Mouse (Mus musculus) hindbrain, embryonic 11.5 days (tissue): ENCODE measurements at regions not wholly inside any gene's neighbourhood (a gene's known extent, or its start where the extent isn't known, plus 50 kb on each side); places are given as distances from the start of the nearest gene placed in this dataset.
"Not testable (repeated sequence)": the region's sequence is repeated elsewhere in the genome, so short reads cannot be mapped to it uniquely, and the experiment has no call there.

Experiments used
- ATAC-seq: fragments of 200-750 bp; cut with Nextera tagmentation; 2 replicates; pipeline ENCODE4 v1.8.0; 2017; ENCODE audit warnings: mild to moderate bottlenecking, moderate TSS enrichment, moderate library complexity; ENCODE audit not compliant: low FRiP score
- DNase-seq: peaks from one replicate; pipeline ENCODE4 v3.0.0-alpha.2; 2015; ENCODE audit warnings: low spot score
- H3K27ac ChIP-seq: fragments of 300-500 bp; sonication (generic); 2 replicates; pipeline ENCODE4 v1.5.1; 2014; ENCODE audit warnings: mild to moderate bottlenecking, low read depth, low read length
- H3K27me3 ChIP-seq: fragments of 300-500 bp; sonication (generic); 2 replicates; pipeline ENCODE4 v1.6.1; 2014; ENCODE audit warnings: mild to moderate bottlenecking, low read length, moderate library complexity, mixed read lengths; ENCODE audit not compliant: control insufficient read depth, insufficient read depth
- H3K36me3 ChIP-seq: fragments of 300-500 bp; sonication (generic); 2 replicates; pipeline ENCODE4 v1.6.1; 2014; ENCODE audit warnings: mild to moderate bottlenecking, low read length, moderate library complexity, mixed read lengths; ENCODE audit not compliant: control insufficient read depth, insufficient read depth
- H3K4me1 ChIP-seq: fragments of 300-500 bp; sonication (generic); replicated peaks from 2 replicates; pipeline ENCODE4 v1.6.1; 2014; ENCODE audit warnings: low read length, mixed read lengths; ENCODE audit not compliant: control insufficient read depth, insufficient read depth
- H3K4me2 ChIP-seq: fragments of 300-500 bp; sonication (generic); replicated peaks from 2 replicates; pipeline ENCODE4 v1.6.1; 2014; ENCODE audit warnings: mild to moderate bottlenecking, low read depth, low read length
- H3K4me3 ChIP-seq: fragments of 300-500 bp; sonication (generic); 2 replicates; pipeline ENCODE4 v1.5.1; 2014; ENCODE audit warnings: low read depth, low read length
- H3K9ac ChIP-seq: fragments of 300-500 bp; sonication (generic); 2 replicates; pipeline ENCODE4 v1.6.1; 2014; ENCODE audit warnings: low read depth, low read length
- H3K9me3 ChIP-seq: fragments of 300-500 bp; sonication (generic); 2 replicates; pipeline ENCODE4 v1.6.1; 2016; ENCODE audit warnings: low read length; ENCODE audit not compliant: control insufficient read depth
- WGBS: fragments of 180-500 bp; shearing (Covaris S2); extraction: QIAGEN DNeasy Blood & Tissue Kit; methylation state at CpG from one replicate; pipeline ENCODE4 v1.1.7; 2014; 5-methylcytosine and 5-hydroxymethylcytosine counted together

DNA sequence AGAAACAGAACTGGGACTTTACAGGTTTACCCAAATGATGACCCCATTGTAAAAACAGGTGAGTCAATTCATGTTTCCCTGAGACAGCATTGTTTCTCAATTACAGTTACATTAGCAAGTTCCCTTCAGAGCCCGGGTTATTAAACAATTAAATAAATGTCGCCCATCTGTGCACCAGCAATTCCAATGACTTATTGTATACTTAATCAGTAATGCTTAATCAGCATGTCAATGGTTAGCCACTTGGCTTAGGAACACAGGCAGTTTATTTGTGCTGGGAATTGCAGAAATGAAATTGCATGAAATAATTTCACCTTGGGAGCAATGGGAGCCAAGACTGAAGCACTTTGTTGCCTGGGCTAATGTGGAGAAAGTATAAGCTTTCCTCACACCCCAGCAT lies 364.3 kb downstream of the Kif2b start:
- Histone ChIP-seq H3K9ac (no peak overlapping the region), H3K36me3 (no peaks in the 10 kb centered on the region), H3K9me3 (no peaks in the 10 kb centered on the region), H3K4me2 (no peak overlapping the region), H3K4me3 (no peak overlapping the region), H3K27ac (no peak overlapping the region), H3K4me1 (no peaks in the 10 kb centered on the region), H3K27me3 (no peaks in the 10 kb centered on the region)
- ATAC-seq: no peak
- no peak for DNase-seq
- WGBS: 83% methylated on average over 2 of the region's 2 CpGs

DNA sequence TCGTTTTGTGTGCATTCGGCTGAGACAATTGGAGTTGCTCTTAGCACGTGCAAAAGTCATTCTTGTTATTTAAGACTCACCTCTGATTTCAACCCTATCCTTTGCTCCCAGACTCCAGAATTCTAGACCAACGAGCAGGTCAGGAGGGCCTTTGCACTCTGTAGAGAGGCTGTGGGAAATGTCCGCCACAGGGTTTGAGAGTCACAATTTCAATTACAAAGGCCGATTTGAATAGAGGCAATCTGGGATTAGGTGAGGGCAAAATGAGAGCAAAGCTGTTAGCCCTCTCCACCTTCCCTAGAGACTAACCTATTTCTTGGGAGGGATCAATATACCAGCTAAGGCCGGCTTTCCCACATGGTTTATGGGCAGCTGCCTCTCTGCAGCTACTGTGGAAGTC lies 370.9 kb downstream of the Kif2b start:
- Histone ChIP-seq H3K4me2 (no peak overlapping the region), H3K36me3 (no peaks in the 10 kb centered on the region), H3K27ac (no peak overlapping the region), H3K9me3 (no peaks in the 10 kb centered on the region), H3K4me3 (no peak overlapping the region), H3K27me3 (no peaks in the 10 kb centered on the region), H3K4me1 (no peaks in the 10 kb centered on the region), H3K9ac (no peak overlapping the region)
- DNase-seq (no peak), ATAC-seq (no peak)
- 45% methylated on average over 7 of the region's 7 CpGs for whole genome bisulfite sequencing

DNA sequence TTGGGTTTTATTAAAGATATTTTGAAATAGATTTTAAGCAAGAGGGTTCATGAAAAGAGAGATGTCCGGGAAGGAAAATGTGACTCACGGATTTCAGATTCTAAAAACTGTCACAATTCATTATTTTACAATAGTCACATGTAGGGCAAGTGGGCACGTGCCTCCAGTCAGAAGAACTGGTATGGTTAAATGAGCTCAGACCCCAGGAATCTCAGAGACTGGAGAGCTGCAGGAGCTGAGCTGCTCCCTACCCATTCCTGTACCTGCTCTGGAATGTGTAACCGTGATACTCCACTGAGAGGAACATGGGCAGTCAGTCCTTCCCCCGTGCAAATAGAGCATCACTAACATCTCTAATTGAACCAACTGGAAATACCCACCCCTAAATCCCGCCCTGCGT lies 372.9 kb downstream of the Kif2b start:
- H3K9me3 ChIP-seq: no peaks in the 10 kb centered on the region
- no peaks in the 10 kb centered on the region for H3K27me3 ChIP-seq
- H3K4me3 ChIP-seq: no peak overlapping the region
- ATAC-seq (no peak), DNase-seq (no peak)
- H3K4me2 ChIP-seq: no peak overlapping the region
- H3K36me3 ChIP-seq: no peaks in the 10 kb centered on the region
- no peaks in the 10 kb centered on the region for H3K4me1 ChIP-seq
- H3K27ac ChIP-seq: no peak overlapping the region
- no peak overlapping the region for H3K9ac ChIP-seq
- 72% methylated on average over 7 of the region's 7 CpGs for WGBS

DNA sequence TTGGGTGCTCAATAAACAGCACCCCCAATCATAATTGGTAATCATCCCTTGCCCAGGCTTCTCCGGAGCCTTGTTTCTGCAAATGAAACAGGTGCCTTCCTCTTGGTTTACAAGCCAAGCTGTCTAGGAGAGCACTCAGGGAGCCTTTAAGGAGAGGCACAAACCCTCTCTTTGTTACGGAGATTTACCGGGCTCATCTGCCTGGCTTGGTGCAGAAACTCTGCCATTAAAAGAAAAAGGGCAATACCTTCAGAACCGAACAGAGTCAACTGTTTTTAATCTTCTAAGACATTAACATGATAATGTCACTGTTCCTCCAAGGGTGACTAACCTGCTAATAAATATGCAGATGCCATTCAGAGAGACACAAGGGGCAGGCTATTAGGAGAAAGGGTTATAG lies 380.5 kb downstream of the Kif2b start:
- Histone ChIP-seq H3K4me1 (no peaks in the 10 kb centered on the region), H3K36me3 (no peaks in the 10 kb centered on the region), H3K4me2 (no peak overlapping the region), H3K27ac (no peak overlapping the region), H3K27me3 (no peaks in the 10 kb centered on the region), H3K9me3 (no peaks in the 10 kb centered on the region), H3K4me3 (no peak overlapping the region), H3K9ac (no peak overlapping the region)
- ATAC-seq (no peak), DNase-seq (no peak)
- 27% methylated on average over 4 of the region's 4 CpGs for WGBS

DNA sequence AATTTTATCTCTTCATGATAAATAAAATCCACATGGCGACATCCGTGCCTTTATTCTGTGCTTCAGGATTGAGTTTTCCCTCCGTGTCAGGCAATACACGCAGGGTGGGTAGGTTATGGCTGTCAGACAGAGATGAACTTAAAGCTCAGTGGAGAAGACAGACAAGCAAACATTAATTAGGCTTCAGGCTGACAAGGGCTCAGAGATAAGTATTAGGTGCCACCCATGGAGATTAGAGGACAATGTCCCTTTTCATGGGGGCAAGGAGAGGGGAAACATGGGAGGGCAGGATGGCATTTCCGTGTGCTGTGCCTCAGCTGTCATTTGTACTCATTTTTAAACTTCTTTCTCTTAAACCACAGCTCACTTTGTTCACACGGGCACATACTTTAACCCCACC lies 381.0 kb downstream of the Kif2b start:
- Histone ChIP-seq H3K9me3 (no peaks in the 10 kb centered on the region), H3K4me3 (no peak overlapping the region), H3K4me2 (no peak overlapping the region), H3K27me3 (no peaks in the 10 kb centered on the region), H3K4me1 (no peaks in the 10 kb centered on the region), H3K9ac (no peak overlapping the region), H3K36me3 (no peaks in the 10 kb centered on the region), H3K27ac (no peak overlapping the region)
- ATAC-seq (0 out of 2 replicates have a peak, but pooled peaks have one; percentile 40), DNase-seq (no peak)
- 23% methylated on average over 6 of the region's 6 CpGs for WGBS

DNA sequence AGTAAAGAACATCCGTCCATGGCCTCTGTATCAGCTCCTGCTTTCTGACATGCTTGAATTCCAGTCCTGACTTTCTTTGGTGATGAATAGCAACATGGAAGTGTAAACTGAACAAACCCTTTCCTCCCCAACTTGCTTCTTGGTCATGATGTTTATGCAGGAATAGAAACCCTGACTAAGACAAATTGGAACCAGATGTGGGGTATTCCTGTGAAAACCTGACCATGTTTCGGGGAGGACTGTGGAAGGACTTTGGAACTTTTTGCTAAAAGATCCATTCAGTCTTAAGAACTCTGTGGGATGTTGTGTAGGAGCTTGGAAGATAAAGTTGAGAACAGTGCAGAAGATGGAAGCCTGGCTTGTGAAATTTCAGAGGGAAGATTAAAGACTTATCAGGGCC lies 410.0 kb downstream of the Kif2b start:
- H3K27ac ChIP-seq, H3K9me3 ChIP-seq, H3K4me3 ChIP-seq, H3K4me2 ChIP-seq, H3K4me1 ChIP-seq, ATAC-seq, H3K36me3 ChIP-seq, H3K9ac ChIP-seq, H3K27me3 ChIP-seq: not testable (repeated sequence)
- WGBS: 58% methylated on average over 2 of the region's 2 CpGs
- DNase-seq: peak; percentile 4

DNA sequence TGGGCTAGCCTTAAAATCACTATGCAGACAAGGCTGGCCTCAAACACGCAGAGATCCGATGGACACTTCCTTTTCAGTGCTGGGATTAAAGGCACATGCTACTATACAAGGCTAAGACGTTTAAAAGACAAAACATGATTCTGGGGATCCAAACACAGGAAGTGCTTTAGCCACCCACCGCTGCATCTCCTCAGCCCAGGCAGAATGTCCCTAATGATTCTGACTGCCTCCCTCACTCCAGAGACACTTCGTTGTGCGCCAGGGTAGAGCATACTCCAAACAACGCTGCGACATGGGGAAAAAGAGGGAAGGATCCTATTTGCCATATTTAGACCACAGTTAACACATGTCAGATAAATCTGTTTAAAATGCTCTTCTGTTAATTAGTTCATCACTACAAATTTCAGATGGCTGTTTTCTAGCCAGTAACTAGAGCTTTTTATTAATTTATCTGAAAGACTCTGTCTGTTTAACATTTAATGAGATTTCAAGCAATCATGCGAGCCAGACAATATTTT lies 443.5 kb downstream of the Kif2b start:
- no peak overlapping the region for H3K4me3 ChIP-seq
- no peak for ATAC-seq
- H3K4me2 ChIP-seq: no peak overlapping the region
- no peak for DNase-seq
- no peak overlapping the region for H3K27ac ChIP-seq
- H3K27me3 ChIP-seq: no peaks in the 10 kb centered on the region
- no peaks in the 10 kb centered on the region for H3K9me3 ChIP-seq
- H3K9ac ChIP-seq: no peak overlapping the region
- 69% methylated on average over 9 of the region's 9 CpGs for WGBS
- no peaks in the 10 kb centered on the region for H3K36me3 ChIP-seq
- no peaks in the 10 kb centered on the region for H3K4me1 ChIP-seq

DNA sequence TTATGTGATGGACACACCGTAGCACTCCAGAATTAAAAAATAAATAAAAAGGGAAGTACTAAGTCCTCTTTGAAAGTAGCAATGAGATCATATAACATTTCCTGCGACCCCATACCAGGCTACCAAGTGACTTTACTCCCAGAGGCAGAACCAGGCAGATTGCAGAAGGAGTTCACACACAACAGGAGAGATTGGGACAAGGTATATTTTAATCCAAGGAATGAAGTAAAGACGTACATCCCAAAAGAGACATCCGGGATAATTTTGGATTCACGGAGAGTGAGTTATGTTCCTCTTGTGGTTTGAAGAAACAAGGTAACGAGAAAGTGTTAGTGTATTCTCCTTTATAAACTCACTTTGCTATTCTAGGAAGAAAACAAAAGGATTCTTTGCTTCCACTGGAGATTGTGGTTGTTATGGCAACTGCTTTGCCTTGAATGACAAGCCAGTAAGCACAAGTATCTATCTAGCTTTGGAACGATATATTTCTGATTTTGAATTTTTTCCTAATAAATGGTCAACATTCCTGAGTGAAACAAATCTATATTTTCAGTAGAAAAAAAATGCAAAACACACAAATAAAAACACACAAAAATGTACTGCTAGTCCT lies 444.5 kb downstream of the Kif2b start:
- Histone ChIP-seq H3K9ac (no peak overlapping the region), H3K4me2 (no peak overlapping the region), H3K27ac (no peak overlapping the region), H3K9me3 (no peaks in the 10 kb centered on the region), H3K4me3 (no peak overlapping the region), H3K27me3 (no peaks in the 10 kb centered on the region), H3K4me1 (no peaks in the 10 kb centered on the region), H3K36me3 (no peaks in the 10 kb centered on the region)
- DNase-seq (peak; percentile 32), ATAC-seq (no peak)
- 46% methylated on average over 7 of the region's 7 CpGs for whole genome bisulfite sequencing

DNA sequence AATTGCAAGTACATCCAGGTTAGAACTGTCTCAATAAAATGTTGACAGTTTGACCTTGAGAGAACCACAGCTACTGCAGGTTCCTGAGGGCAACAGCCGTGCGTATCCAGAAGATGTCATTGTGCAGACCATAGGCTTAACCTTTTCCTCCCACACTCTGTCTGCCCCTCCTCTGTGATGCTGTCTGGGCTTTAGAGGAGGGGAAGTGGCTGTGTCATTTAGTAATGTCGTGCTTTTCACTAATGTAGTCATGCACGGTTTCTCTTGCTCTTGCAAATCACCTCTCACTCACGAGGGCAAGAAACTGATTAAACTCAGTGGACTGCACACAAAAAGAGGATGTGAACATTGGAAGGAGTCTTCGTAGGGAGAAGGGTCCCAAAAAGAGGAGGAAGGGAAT lies 443.8 kb upstream of the Tom1l1 start:
- H3K4me1 ChIP-seq: no peaks in the 10 kb centered on the region
- DNase-seq (no peak), ATAC-seq (no peak)
- no peaks in the 10 kb centered on the region for H3K36me3 ChIP-seq
- 20% methylated on average over 6 of the region's 6 CpGs for WGBS
- no peak overlapping the region for H3K9ac ChIP-seq
- H3K27me3 ChIP-seq: no peaks in the 10 kb centered on the region
- no peak overlapping the region for H3K4me2 ChIP-seq
- no peak overlapping the region for H3K4me3 ChIP-seq
- H3K27ac ChIP-seq: no peak overlapping the region
- no peaks in the 10 kb centered on the region for H3K9me3 ChIP-seq
